Mouse (Mus musculus): ENCODE data around the gene Ctnnbl1. TPM values are rescaled to one million over a fixed set of nuclear protein-coding genes. Genes with fewer than 3 reads are reported as not detected.

Ctnnbl1 gene
- polyA plus RNA-seq, 1 experiment from 2014 or later, result 55.4 TPM

- WGBS, result 80% methylated on average over 1 of the region's 1 CpGs
- no peaks in the 10 kb centered on the region for H3K27me3 ChIP-seq (ENCODE audit: control insufficient read depth, insufficient read depth, low read length)
Observed at GRCm38 (mm10) chr2:157810749-157811148, 73.5 kb downstream of the Ctnnbl1 start.

GRCm38 (mm10) chr2:157813121-157813520, 75.9 kb downstream of the Ctnnbl1 start:
- H3K4me2 ChIP-seq (replicated peaks; ENCODE audit: low read depth, low read length), result no peak overlapping the region
- H3K27me3 ChIP-seq (ENCODE audit: control insufficient read depth, insufficient read depth, low read length), result no peaks in the 10 kb centered on the region
- no peak overlapping the region for H3K9ac ChIP-seq (replicated peaks; ENCODE audit: low read depth, low read length)
- no peak for ATAC-seq (ENCODE audit: insufficient number of reproducible peaks, insufficient read depth, low FRiP score, low read depth)
- H3K4me3 ChIP-seq (ENCODE audit: low read depth, low read length), result no peak overlapping the region
- H3K36me3 ChIP-seq (ENCODE audit: control insufficient read depth, insufficient read depth, low read length), result peaks cover 14% of the 10 kb centered on the region; the same call in 1 of the 2 replicates
- no peaks in the 10 kb centered on the region for H3K9me3 ChIP-seq (ENCODE audit: control insufficient read depth, low read depth, low read length)
- no peaks in the 10 kb centered on the region for H3K4me1 ChIP-seq (ENCODE audit: control insufficient read depth, insufficient read depth, low read length)
- H3K27ac ChIP-seq (ENCODE audit: low read length), result no peak overlapping the region
- 91% methylated on average over 4 of the region's 4 CpGs for WGBS

More at GRCm38 (mm10) chr2:157810749-157811148, 73.5 kb downstream of the Ctnnbl1 start:
- H3K27ac ChIP-seq (ENCODE audit: low read length), result no peak overlapping the region
- H3K4me3 ChIP-seq (ENCODE audit: low read depth, low read length), result no peak overlapping the region
- H3K4me2 ChIP-seq (replicated peaks; ENCODE audit: low read depth, low read length), result no peak overlapping the region
- no peak overlapping the region for H3K9ac ChIP-seq (replicated peaks; ENCODE audit: low read depth, low read length)
- H3K9me3 ChIP-seq (ENCODE audit: control insufficient read depth, low read depth, low read length), result no peaks in the 10 kb centered on the region
- H3K4me1 ChIP-seq (ENCODE audit: control insufficient read depth, insufficient read depth, low read length), result no peaks in the 10 kb centered on the region
- peaks cover 14% of the 10 kb centered on the region; the same call in 1 of the 2 replicates for H3K36me3 ChIP-seq (ENCODE audit: control insufficient read depth, insufficient read depth, low read length)
- no peak for ATAC-seq (ENCODE audit: insufficient number of reproducible peaks, insufficient read depth, low FRiP score, low read depth)

- H3K27me3 ChIP-seq (ENCODE audit: control insufficient read depth, insufficient read depth, low read length), result no peaks in the 10 kb centered on the region
- no peak overlapping the region for H3K27ac ChIP-seq (ENCODE audit: low read length)
- no peak overlapping the region for H3K4me3 ChIP-seq (ENCODE audit: low read depth, low read length)
- H3K36me3 ChIP-seq (ENCODE audit: control insufficient read depth, insufficient read depth, low read length), result peaks cover 14% of the 10 kb centered on the region; the same call in 1 of the 2 replicates
- no peak overlapping the region for H3K9ac ChIP-seq (replicated peaks; ENCODE audit: low read depth, low read length)
- WGBS, result 64% methylated on average over 11 of the region's 11 CpGs
- no peak for ATAC-seq (ENCODE audit: insufficient number of reproducible peaks, insufficient read depth, low FRiP score, low read depth)
- H3K4me2 ChIP-seq (replicated peaks; ENCODE audit: low read depth, low read length), result no peak overlapping the region
- H3K4me1 ChIP-seq (ENCODE audit: control insufficient read depth, insufficient read depth, low read length), result no peaks in the 10 kb centered on the region
- no peaks in the 10 kb centered on the region for H3K9me3 ChIP-seq (ENCODE audit: control insufficient read depth, low read depth, low read length)
Observed at GRCm38 (mm10) chr2:157814116-157814964, 77.1 kb downstream of the Ctnnbl1 start.

GRCm38 (mm10) chr2:157814965-157815283, 77.7 kb downstream of the Ctnnbl1 start:
- Histone ChIP-seq H3K27me3 (ENCODE audit: control insufficient read depth, insufficient read depth, low read length) (no peaks in the 10 kb centered on the region), H3K4me1 (ENCODE audit: control insufficient read depth, insufficient read depth, low read length) (no peaks in the 10 kb centered on the region), H3K9ac (replicated peaks; ENCODE audit: low read depth, low read length) (no peak overlapping the region), H3K4me2 (replicated peaks; ENCODE audit: low read depth, low read length) (no peak overlapping the region), H3K9me3 (ENCODE audit: control insufficient read depth, low read depth, low read length) (no peaks in the 10 kb centered on the region), H3K4me3 (ENCODE audit: low read depth, low read length) (no peak overlapping the region), H3K27ac (ENCODE audit: low read length) (no peak overlapping the region), H3K36me3 (ENCODE audit: control insufficient read depth, insufficient read depth, low read length) (peaks cover 18% of the 10 kb centered on the region; the same call in 1 of the 2 replicates)
- 93% methylated on average over 2 of the region's 2 CpGs for WGBS
- no peak for ATAC-seq (ENCODE audit: insufficient number of reproducible peaks, insufficient read depth, low FRiP score, low read depth)

GRCm38 (mm10) chr2:157817672-157818071, 80.5 kb downstream of the Ctnnbl1 start:
- 71% methylated on average over 9 of the region's 9 CpGs for WGBS

GRCm38 (mm10) chr2:157818576-157819320, 81.5 kb downstream of the Ctnnbl1 start:
- H3K9ac ChIP-seq (replicated peaks; ENCODE audit: low read depth, low read length), result no peak overlapping the region
- H3K36me3 ChIP-seq (ENCODE audit: control insufficient read depth, insufficient read depth, low read length), result peaks cover 11% of the 10 kb centered on the region; the same call in 1 of the 2 replicates
- H3K4me2 ChIP-seq (replicated peaks; ENCODE audit: low read depth, low read length), result no peak overlapping the region
- H3K4me1 ChIP-seq (ENCODE audit: control insufficient read depth, insufficient read depth, low read length), result no peaks in the 10 kb centered on the region
- no peaks in the 10 kb centered on the region for H3K27me3 ChIP-seq (ENCODE audit: control insufficient read depth, insufficient read depth, low read length)
- no peak overlapping the region for H3K27ac ChIP-seq (ENCODE audit: low read length)
- H3K4me3 ChIP-seq (ENCODE audit: low read depth, low read length), result no peak overlapping the region
- no peak for ATAC-seq (ENCODE audit: insufficient number of reproducible peaks, insufficient read depth, low FRiP score, low read depth)
- WGBS, result 77% methylated on average over 15 of the region's 15 CpGs
- H3K9me3 ChIP-seq (ENCODE audit: control insufficient read depth, low read depth, low read length), result no peaks in the 10 kb centered on the region

More at GRCm38 (mm10) chr2:157817672-157818071, 80.5 kb downstream of the Ctnnbl1 start:
- H3K4me1 ChIP-seq (ENCODE audit: control insufficient read depth, insufficient read depth, low read length), result no peaks in the 10 kb centered on the region
- H3K27ac ChIP-seq (ENCODE audit: low read length), result no peak overlapping the region
- H3K27me3 ChIP-seq (ENCODE audit: control insufficient read depth, insufficient read depth, low read length), result no peaks in the 10 kb centered on the region
- no peak overlapping the region for H3K4me3 ChIP-seq (ENCODE audit: low read depth, low read length)
- H3K9ac ChIP-seq (replicated peaks; ENCODE audit: low read depth, low read length), result no peak overlapping the region
- no peaks in the 10 kb centered on the region for H3K9me3 ChIP-seq (ENCODE audit: control insufficient read depth, low read depth, low read length)
- no peak overlapping the region for H3K4me2 ChIP-seq (replicated peaks; ENCODE audit: low read depth, low read length)
- peaks cover 13% of the 10 kb centered on the region; the same call in 1 of the 2 replicates for H3K36me3 ChIP-seq (ENCODE audit: control insufficient read depth, insufficient read depth, low read length)
- ATAC-seq (ENCODE audit: insufficient number of reproducible peaks, insufficient read depth, low FRiP score, low read depth), result no peak

GRCm38 (mm10) chr2:157819401-157819800, 82.2 kb downstream of the Ctnnbl1 start:
- 96% methylated on average over 12 of the region's 12 CpGs for WGBS
- ATAC-seq (ENCODE audit: insufficient number of reproducible peaks, insufficient read depth, low FRiP score, low read depth), result no peak
- H3K4me3 ChIP-seq (ENCODE audit: low read depth, low read length), result no peak overlapping the region

GRCm38 (mm10) chr2:157821259-157821658, 84.1 kb downstream of the Ctnnbl1 start:
- Histone ChIP-seq H3K27ac (ENCODE audit: low read length) (no peak overlapping the region), H3K4me2 (replicated peaks; ENCODE audit: low read depth, low read length) (no peak overlapping the region)
- 78% methylated on average over 4 of the region's 4 CpGs for WGBS

More at GRCm38 (mm10) chr2:157819401-157819800, 82.2 kb downstream of the Ctnnbl1 start:
- Histone ChIP-seq H3K27me3 (ENCODE audit: control insufficient read depth, insufficient read depth, low read length) (no peaks in the 10 kb centered on the region), H3K9me3 (ENCODE audit: control insufficient read depth, low read depth, low read length) (no peaks in the 10 kb centered on the region), H3K36me3 (ENCODE audit: control insufficient read depth, insufficient read depth, low read length) (peaks cover 7% of the 10 kb centered on the region; the same call in 1 of the 2 replicates), H3K4me1 (ENCODE audit: control insufficient read depth, insufficient read depth, low read length) (no peaks in the 10 kb centered on the region), H3K27ac (ENCODE audit: low read length) (no peak overlapping the region), H3K4me2 (replicated peaks; ENCODE audit: low read depth, low read length) (no peak overlapping the region), H3K9ac (replicated peaks; ENCODE audit: low read depth, low read length) (no peak overlapping the region)

More at GRCm38 (mm10) chr2:157821259-157821658, 84.1 kb downstream of the Ctnnbl1 start:
- Histone ChIP-seq H3K36me3 (ENCODE audit: control insufficient read depth, insufficient read depth, low read length) (peaks cover 4% of the 10 kb centered on the region; the same call in 1 of the 2 replicates), H3K9ac (replicated peaks; ENCODE audit: low read depth, low read length) (no peak overlapping the region), H3K4me1 (ENCODE audit: control insufficient read depth, insufficient read depth, low read length) (no peaks in the 10 kb centered on the region), H3K9me3 (ENCODE audit: control insufficient read depth, low read depth, low read length) (no peaks in the 10 kb centered on the region), H3K27me3 (ENCODE audit: control insufficient read depth, insufficient read depth, low read length) (no peaks in the 10 kb centered on the region), H3K4me3 (ENCODE audit: low read depth, low read length) (no peak overlapping the region)
- no peak for ATAC-seq (ENCODE audit: insufficient number of reproducible peaks, insufficient read depth, low FRiP score, low read depth)
